In genomic region chr3:115281233-115281632, GRCm38 (mm10) we compare ENCODE assay signal across 24 mouse cellular contexts.
A peak's percentile ranks its signal among the peaks of the same experiment; 100 is the strongest.
DNase-seq lines count a peak whose midpoint lies in the region; ATAC-seq and TF ChIP-seq lines count a peak whose summit lies in the region.
"Had no signal": no experiment of that assay in that cellular context is flagged by ENCODE, and none has a peak within 500 bp of the region (broad histone marks: within the 10 kb centered on the region; RNA-seq: fewer than 3 reads in every experiment).

No protein-coding gene starts in this region.

- dilution Hi-C loops in CH12.LX (cut with MboI; ENCODE audit: extremely low pct_ligation_motif_present, extremely low pct_unique_long_range_greater_than_20kb, low sequenced_read_pairs): no loop called here

- no peak for TF ChIP-seq CTCF in CH12.LX (conservative IDR thresholded peaks at IDR 0.05 in 1 of 2, IDR thresholded peaks at IDR 0.05 in 1 of 2; ENCODE audit: low read depth in 2 of 2, low read length in 2 of 2)

- H3K27me3 ChIP-seq in CH12.LX (replicated peaks): no peaks in the 10 kb centered on the region
- H3K27me3 ChIP-seq in forebrain, embryonic 13.5 days: no peaks in the 10 kb centered on the region
- H3K27me3 ChIP-seq: embryonic facial prominence, embryonic 13.5 days; embryonic facial prominence, embryonic 15.5 days; forebrain, embryonic 12.5 days; forebrain, embryonic 15.5 days had no signal

- ATAC-seq in forebrain, embryonic 13.5 days: no peak
- ATAC-seq: CD4-positive, CD25-positive, alpha-beta regulatory T cell, adult 4 months; forebrain, embryonic 15.5 days; forebrain, postnatal 0 days had no signal

- no peak overlapping the region for H3K4me3 ChIP-seq in CH12.LX (replicated peaks in 1 of 3; ENCODE audit: low read depth in 2 of 3, low read length in 2 of 3, poor library complexity in 1 of 3)
- no peak overlapping the region for H3K4me3 ChIP-seq in forebrain, embryonic 13.5 days
- H3K4me3 ChIP-seq: embryonic facial prominence, embryonic 13.5 days; embryonic facial prominence, embryonic 15.5 days; erythroblast, embryonic 14.5 days; forebrain, embryonic 10.5 days; forebrain, embryonic 12.5 days; forebrain, embryonic 15.5 days had no signal

- TF ChIP-seq EP300 in CH12.LX (IDR thresholded peaks at IDR 0.05; ENCODE audit: low read length): no peak

- no peak overlapping the region for H3K4me2 ChIP-seq in CH12.LX (ENCODE audit: insufficient read depth, low read depth, poor library complexity, severe bottlenecking)
- no peak overlapping the region for H3K4me2 ChIP-seq in forebrain, embryonic 13.5 days
- H3K4me2 ChIP-seq: embryonic facial prominence, embryonic 13.5 days; embryonic facial prominence, embryonic 15.5 days; forebrain, embryonic 12.5 days; forebrain, embryonic 15.5 days had no signal

- no peak overlapping the region for H3K9ac ChIP-seq in CH12.LX (ENCODE audit: insufficient read depth, low read depth)
- no peak overlapping the region for H3K9ac ChIP-seq in forebrain, embryonic 13.5 days
- H3K9ac ChIP-seq: embryonic facial prominence, embryonic 13.5 days; embryonic facial prominence, embryonic 15.5 days; forebrain, embryonic 12.5 days; forebrain, embryonic 15.5 days; forebrain, postnatal 0 days had no signal

- 0 out of 4 replicates have a peak, but pooled peaks cover 0 to 2% of the 10 kb centered on the region in 2 experiments for H3K4me1 ChIP-seq in CH12.LX (ENCODE audit: control insufficient read depth in 1 of 2, insufficient read depth in 2 of 2)
- H3K4me1 ChIP-seq in forebrain, embryonic 13.5 days: no peaks in the 10 kb centered on the region
- H3K4me1 ChIP-seq: embryonic facial prominence, embryonic 13.5 days; embryonic facial prominence, embryonic 15.5 days; forebrain, embryonic 10.5 days; forebrain, embryonic 12.5 days; forebrain, embryonic 15.5 days had no signal

- no peak for TF ChIP-seq POLR2A in CH12.LX (IDR thresholded peaks at IDR 0.05; ENCODE audit: low read depth, low read length)

- H3K79me2 ChIP-seq in CH12.LX (replicated peaks; ENCODE audit: control insufficient read depth, extremely low read depth, insufficient read depth, poor library complexity, severe bottlenecking): no peaks in the 10 kb centered on the region

- H3K27ac ChIP-seq in CH12.LX (ENCODE audit: insufficient read depth, low read depth): no peak overlapping the region
- H3K27ac ChIP-seq in forebrain, embryonic 13.5 days: no peak overlapping the region
- H3K27ac ChIP-seq: embryonic facial prominence, embryonic 13.5 days; embryonic facial prominence, embryonic 15.5 days; forebrain, embryonic 10.5 days; forebrain, embryonic 12.5 days; forebrain, embryonic 15.5 days had no signal

- in situ Hi-C loops in CH12.LX (cut with MboI; ENCODE audit: low pct_ligation_motif_present, low pct_unique_long_range_greater_than_20kb, low sequenced_read_pairs): no loop called here

- no peak for TF ChIP-seq RAD21 in CH12.LX (IDR thresholded peaks at IDR 0.05; ENCODE audit: low read depth, low read length)

- no peaks in the 10 kb centered on the region for H3K36me3 ChIP-seq in CH12.LX (replicated peaks in 1 of 2; ENCODE audit: control insufficient read depth in 1 of 2, insufficient read depth in 1 of 2, low read length in 1 of 2)
- H3K36me3 ChIP-seq in forebrain, embryonic 13.5 days (ENCODE audit: poor library complexity, severe bottlenecking): no peaks in the 10 kb centered on the region
- H3K36me3 ChIP-seq: embryonic facial prominence, embryonic 13.5 days; embryonic facial prominence, embryonic 15.5 days; forebrain, embryonic 10.5 days; forebrain, embryonic 12.5 days; forebrain, embryonic 15.5 days had no signal

- WGBS in forebrain, embryonic 13.5 days: 73% methylated on average over 1 of the region's 1 CpGs

- H3K9me3 ChIP-seq in CH12.LX (replicated peaks; ENCODE audit: low read length): no peaks in the 10 kb centered on the region
- no peaks in the 10 kb centered on the region for H3K9me3 ChIP-seq in forebrain, embryonic 13.5 days (replicated peaks)
- H3K9me3 ChIP-seq: embryonic facial prominence, embryonic 13.5 days; embryonic facial prominence, embryonic 15.5 days; forebrain, embryonic 10.5 days; forebrain, embryonic 12.5 days; forebrain, embryonic 15.5 days had no signal

- no peak for DNase-seq in CH12.LX (ENCODE audit: extremely low read depth)
- DNase-seq in MEL-GATA-1-ER (ENCODE audit: extremely low read depth, low read depth): peak; percentile 50
- no peak for DNase-seq in layer of hippocampus, postnatal 25 days (ENCODE audit: extremely low spot score in 1 of 2, low spot score in 1 of 2)
- DNase-seq in left cerebral cortex, adult 18-20 months (ENCODE audit: low spot score in 2 of 2): no peak
- DNase-seq: adrenal gland, adult 8-10 months; adrenal gland, postnatal 14 days; adrenal gland, postnatal 36 days; B cell, adult 2 months; cerebellum, adult 11 months; cerebellum, adult 18-20 months; cerebellum, adult 8-10 months; cerebellum, adult 9-11 months; cerebellum, postnatal 14 days; cerebellum, postnatal 36 days; embryo, embryonic 11 days; forebrain, postnatal 0 days had no signal

TF ChIP-seq in CH12.LX, 34 proteins besides CTCF, POLR2A, EP300 and RAD21:
- TF ChIP-seq ELF1 (IDR thresholded peaks at IDR 0.05; ENCODE audit: low read depth, low read length) (no peak), IRF4 (IDR thresholded peaks at IDR 0.05; ENCODE audit: low read depth, low read length) (no peak), ETS1 (conservative IDR thresholded peaks at IDR 0.05; ENCODE audit: low read depth, low read length) (no peak), SIN3A (IDR thresholded peaks at IDR 0.05; ENCODE audit: low read length) (no peak), NELFE (IDR thresholded peaks at IDR 0.05; ENCODE audit: low read depth, low read length) (no peak), JUND (conservative IDR thresholded peaks at IDR 0.05; ENCODE audit: low read depth, low read length) (no peak), ZNF384 (IDR thresholded peaks at IDR 0.05; ENCODE audit: low read depth, low read length) (peak; percentile 67)
